Mouse (Mus musculus) heart, embryonic 10.5 days (tissue): ENCODE measurements around the gene Ndufaf1. TPM values are rescaled to one million over a fixed set of nuclear protein-coding genes. Genes with fewer than 3 reads are reported as not detected.
A peak's percentile ranks its signal among the peaks of the same experiment; 100 is the strongest.
"Not testable (repeated sequence)": the region's sequence is repeated elsewhere in the genome, so short reads cannot be mapped to it uniquely, and the experiment has no call there.

Experiments used
- DNase-seq: peaks from one replicate; pipeline ENCODE4 v3.0.0-alpha.2; 2017; ENCODE audit warnings: low spot score
- H3K27ac ChIP-seq: fragments of 300-500 bp; sonication (generic); 2 replicates; pipeline ENCODE4 v1.5.1; 2016; ENCODE audit warnings: mild to moderate bottlenecking
- H3K27me3 ChIP-seq: fragments of 300-500 bp; sonication (generic); 2 replicates; pipeline ENCODE4 v1.6.1; 2016; ENCODE audit warnings: mild to moderate bottlenecking; ENCODE audit not compliant: poor library complexity, insufficient read depth, severe bottlenecking
- H3K36me3 ChIP-seq: fragments of 300-500 bp; sonication (generic); 2 replicates; pipeline ENCODE4 v1.6.1; 2016; ENCODE audit warnings: mild to moderate bottlenecking, moderate library complexity
- H3K4me1 ChIP-seq: fragments of 300-500 bp; sonication (generic); 2 replicates; pipeline ENCODE4 v1.6.1; 2016; ENCODE audit warnings: mild to moderate bottlenecking
- H3K4me3 ChIP-seq: fragments of 300-500 bp; sonication (generic); 2 replicates; pipeline ENCODE4 v1.5.1; 2016; ENCODE audit warnings: mild to moderate bottlenecking, moderate library complexity
- H3K9me3 ChIP-seq: fragments of 300-500 bp; sonication (generic); 2 replicates; pipeline ENCODE4 v1.6.1; 2016; ENCODE audit warnings: mild to moderate bottlenecking, moderate library complexity
- WGBS: fragments of 180-500 bp; shearing (Covaris S2); methylation state at CpG from one replicate; pipeline ENCODE4 v1.1.7; 2016; 5-methylcytosine and 5-hydroxymethylcytosine counted together
- polyA plus RNA-seq: library from polyadenylated mRNA; unstranded; fragments of >200 nt; fragmentation: Nextera tagmentation; extraction: Ambion mirVana; gene quantifications from 2 replicates; pipeline ENCODE4 v1.2.1, GENCODE M21; 2016

Ndufaf1 gene
- polyA plus RNA-seq, 1 experiment from 2014 or later = 58.3 TPM

DNA sequence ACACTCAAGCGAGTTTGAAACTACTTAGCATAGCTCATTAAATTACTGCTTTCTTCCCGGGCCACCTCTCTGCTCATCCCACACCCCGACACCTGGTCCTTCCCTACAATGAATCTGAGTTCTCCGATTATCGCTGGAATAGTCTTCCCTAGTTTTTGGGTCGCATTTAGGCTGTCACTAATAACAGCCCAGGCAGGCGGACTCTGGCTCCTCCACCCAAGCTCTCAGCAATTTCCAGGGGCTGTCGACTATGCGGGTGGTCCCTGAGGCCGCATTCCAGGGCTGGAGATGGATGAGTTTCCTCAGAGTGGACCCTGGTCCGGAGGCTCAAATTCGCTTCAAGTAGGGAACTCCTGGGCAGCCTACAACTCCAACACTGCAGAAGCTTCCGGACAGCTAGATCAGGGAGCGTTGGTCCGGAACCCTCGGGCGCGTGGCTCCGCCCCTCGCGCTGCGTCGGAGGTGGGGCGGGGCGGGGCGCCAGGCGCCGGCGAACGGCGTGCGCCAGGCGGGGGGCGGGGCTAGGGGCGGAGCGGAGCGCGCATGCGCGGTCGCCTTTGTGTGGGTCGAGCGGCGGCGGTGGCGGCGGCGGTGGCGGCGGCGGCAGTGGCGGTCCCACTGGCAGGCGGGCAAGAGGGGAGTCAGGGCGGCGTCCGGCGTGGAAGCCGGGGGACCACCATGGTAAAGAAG, 12.0 kb upstream of the Ndufaf1 start, which contains the start of gene Rtf1:
Gene Rtf1 (plus strand): TSS at position 544 of the 690 bp plus-strand sequence.
- WGBS = under 1% methylated on average over 58 of the region's 58 CpGs
- peak within 1 kb of the TSS; percentile 90 for H3K27ac ChIP-seq
- no peaks in the 10 kb centered on the region for H3K36me3 ChIP-seq
- H3K9me3 ChIP-seq = no peaks in the 10 kb centered on the region
- DNase-seq = peak; percentile 95
- H3K4me1 ChIP-seq = peaks cover 15% of the 10 kb centered on the region
- no peaks in the 10 kb centered on the region for H3K27me3 ChIP-seq
- H3K4me3 ChIP-seq = peak within 1 kb of the TSS; percentile 86

DNA sequence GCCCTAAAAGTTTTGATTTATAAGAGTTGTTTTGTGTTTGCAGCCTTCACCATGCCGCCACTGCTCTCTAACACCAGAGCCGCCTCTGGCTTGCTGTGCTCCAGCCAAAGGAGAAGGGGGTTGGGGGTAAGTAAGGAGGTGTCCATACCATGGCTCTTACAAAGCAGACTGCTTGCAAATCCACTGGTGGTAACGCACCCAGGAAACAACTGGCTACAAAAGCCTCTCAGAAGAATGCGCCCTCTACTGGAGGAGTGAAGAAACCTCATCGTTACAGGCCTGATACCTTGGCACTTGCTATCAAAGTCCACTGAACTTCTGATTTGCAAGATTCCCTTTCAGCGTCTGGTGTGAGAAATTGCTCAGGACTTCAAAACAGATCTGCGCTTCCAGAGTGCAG, 6.4 kb upstream of the Ndufaf1 start:
- no peaks in the 10 kb centered on the region for H3K27me3 ChIP-seq
- 14% methylated on average over 7 of the region's 7 CpGs for WGBS
- no peak overlapping the region for H3K27ac ChIP-seq
- no peak for DNase-seq
- H3K4me3 ChIP-seq = no peak overlapping the region
- H3K36me3 ChIP-seq = no peaks in the 10 kb centered on the region
- peaks cover under 1% of the 10 kb centered on the region; the same call in 1 of the 2 replicates for H3K4me1 ChIP-seq
- no peaks in the 10 kb centered on the region for H3K9me3 ChIP-seq

DNA sequence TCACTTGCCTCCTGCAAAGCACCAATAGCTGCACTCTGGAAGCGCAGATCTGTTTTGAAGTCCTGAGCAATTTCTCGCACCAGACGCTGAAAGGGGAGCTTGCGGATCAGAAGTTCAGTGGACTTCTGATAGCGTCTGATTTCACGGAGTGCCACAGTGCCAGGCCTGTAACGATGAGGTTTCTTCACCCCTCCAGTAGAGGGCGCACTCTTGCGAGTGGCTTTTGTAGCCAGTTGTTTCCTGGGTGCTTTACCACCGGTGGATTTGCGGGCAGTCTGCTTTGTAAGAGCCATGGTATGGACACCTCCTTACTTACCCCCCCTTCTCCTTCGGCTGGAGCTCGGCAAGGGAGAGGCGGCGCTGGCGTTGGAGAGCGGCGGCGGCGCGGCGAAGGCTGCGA, 3.1 kb upstream of the Ndufaf1 start:
- WGBS = 63% methylated on average over 21 of the region's 23 CpGs
- not testable (repeated sequence) for H3K4me1 ChIP-seq, H3K9me3 ChIP-seq, H3K27ac ChIP-seq, H3K36me3 ChIP-seq, H3K27me3 ChIP-seq, H3K4me3 ChIP-seq, DNase-seq

DNA sequence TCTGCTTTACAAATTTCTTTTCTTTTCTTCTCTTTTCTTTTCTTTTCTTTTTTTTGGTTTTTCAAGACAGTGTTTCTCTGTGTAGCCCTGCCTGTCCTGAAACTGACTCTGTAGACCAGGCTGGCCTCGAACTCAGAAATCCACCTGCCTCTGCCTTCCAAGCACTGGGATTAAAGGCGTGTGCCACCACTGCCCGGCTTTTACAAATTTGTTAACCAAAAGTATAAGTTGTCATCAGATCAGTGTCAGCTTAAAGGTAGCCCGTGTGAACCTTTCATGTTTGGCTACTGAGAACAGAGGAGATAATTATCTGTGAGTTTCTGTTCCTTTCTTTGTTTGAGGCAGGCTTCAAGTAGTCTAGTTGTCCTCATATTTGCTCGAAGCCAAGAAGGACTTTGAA, 18.4 kb downstream of the Ndufaf1 start:
- H3K36me3 ChIP-seq = peaks cover 96% of the 10 kb centered on the region
- no peak overlapping the region for H3K4me3 ChIP-seq
- H3K27ac ChIP-seq = no peak overlapping the region
- H3K4me1 ChIP-seq = no peaks in the 10 kb centered on the region
- no peaks in the 10 kb centered on the region for H3K27me3 ChIP-seq
- 91% methylated on average over 5 of the region's 5 CpGs for WGBS
- no peak for DNase-seq
- no peaks in the 10 kb centered on the region for H3K9me3 ChIP-seq

DNA sequence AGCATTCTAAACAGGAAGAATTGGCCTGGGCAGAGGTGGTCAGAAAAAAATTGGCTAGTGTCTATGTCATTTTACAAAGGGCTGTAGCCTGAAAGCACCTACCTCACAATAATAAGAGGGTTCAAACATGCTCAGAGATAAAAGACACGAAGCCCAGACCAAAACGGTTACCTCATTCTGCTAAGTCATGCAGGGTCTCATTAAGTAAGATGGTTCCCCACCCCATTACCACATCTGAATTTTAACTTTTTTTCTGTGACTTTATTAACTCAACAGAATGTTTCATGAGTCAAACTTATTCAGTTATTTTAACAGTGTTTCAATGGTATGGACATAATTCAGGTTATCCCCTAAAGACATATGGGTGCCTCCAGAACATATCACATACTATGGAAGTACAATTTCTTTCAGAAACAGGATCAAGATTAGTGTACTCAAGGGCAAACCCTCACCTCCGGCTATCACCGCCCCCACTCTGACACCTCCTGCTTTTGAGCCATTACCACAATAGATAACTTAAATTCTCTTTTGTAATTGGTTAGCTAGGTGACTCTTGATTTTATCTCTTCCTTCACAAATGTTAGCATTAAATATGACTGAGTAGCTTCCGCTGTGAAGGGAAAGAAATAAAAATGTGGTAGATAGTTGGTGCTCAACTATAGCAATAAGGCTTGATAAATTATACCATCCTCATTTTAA, 21.3 kb downstream of the Ndufaf1 start:
- DNase-seq = no peak
- Histone ChIP-seq H3K27ac (no peak overlapping the region), H3K27me3 (no peaks in the 10 kb centered on the region), H3K36me3 (peaks cover 97% of the 10 kb centered on the region), H3K4me3 (no peak overlapping the region), H3K4me1 (no peaks in the 10 kb centered on the region), H3K9me3 (no peaks in the 10 kb centered on the region)
- WGBS = 92% methylated on average over 5 of the region's 5 CpGs

DNA sequence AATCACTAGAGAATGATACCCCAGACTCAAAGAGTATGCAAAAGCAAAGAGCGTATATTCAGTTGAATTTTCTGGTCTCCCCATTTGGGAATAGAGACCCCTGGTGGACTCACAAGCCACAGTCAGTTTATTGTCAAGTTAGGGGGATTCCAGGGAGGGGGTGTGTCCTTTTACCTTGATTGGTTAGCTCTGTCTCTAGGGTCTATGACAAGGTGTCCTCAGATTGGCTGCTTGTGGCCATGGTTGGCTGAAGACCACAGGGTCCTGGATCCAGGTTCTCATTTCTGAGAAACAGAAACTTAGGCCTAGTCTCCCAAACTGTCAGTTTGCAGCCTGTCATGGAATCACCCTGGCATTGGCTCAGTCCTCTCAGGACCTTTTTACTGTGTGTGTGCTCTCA, 25.8 kb downstream of the Ndufaf1 start:
- Histone ChIP-seq H3K9me3 (no peaks in the 10 kb centered on the region), H3K27me3 (no peaks in the 10 kb centered on the region), H3K4me3 (no peak overlapping the region), H3K27ac (no peak overlapping the region), H3K36me3 (peaks cover 96% of the 10 kb centered on the region), H3K4me1 (no peaks in the 10 kb centered on the region)
- WGBS = 83% methylated on average over 1 of the region's 1 CpGs
- DNase-seq = no peak

DNA sequence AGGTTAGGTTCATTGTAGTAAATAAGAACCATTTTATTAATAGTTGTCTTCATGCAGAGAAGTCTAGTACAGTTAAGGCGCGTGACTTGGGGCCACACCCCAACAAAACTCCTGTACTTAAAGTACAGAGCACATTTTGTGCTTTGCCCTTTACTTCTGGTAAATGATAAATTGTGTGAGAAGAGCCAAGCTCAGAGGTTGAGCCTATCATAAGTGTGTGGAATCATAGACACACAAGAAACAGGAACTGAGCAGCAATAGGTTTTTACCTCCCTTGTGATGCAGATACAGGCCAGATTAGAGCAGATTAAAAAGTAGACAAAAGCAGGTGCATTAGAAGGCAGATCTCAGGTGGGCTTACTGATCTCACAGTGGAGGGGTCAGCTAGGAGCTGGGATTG, 41.3 kb downstream of the Ndufaf1 start:
- no peak for DNase-seq
- Histone ChIP-seq H3K9me3 (no peaks in the 10 kb centered on the region), H3K27me3 (no peaks in the 10 kb centered on the region), H3K4me3 (0 out of 2 replicates have a peak overlapping the region, but pooled peaks have one; percentile 16), H3K27ac (0 out of 2 replicates have a peak overlapping the region, but pooled peaks have one; percentile 31), H3K4me1 (peaks cover 21% of the 10 kb centered on the region), H3K36me3 (peaks cover 30% of the 10 kb centered on the region)
- WGBS = 97% methylated on average over 2 of the region's 2 CpGs

DNA sequence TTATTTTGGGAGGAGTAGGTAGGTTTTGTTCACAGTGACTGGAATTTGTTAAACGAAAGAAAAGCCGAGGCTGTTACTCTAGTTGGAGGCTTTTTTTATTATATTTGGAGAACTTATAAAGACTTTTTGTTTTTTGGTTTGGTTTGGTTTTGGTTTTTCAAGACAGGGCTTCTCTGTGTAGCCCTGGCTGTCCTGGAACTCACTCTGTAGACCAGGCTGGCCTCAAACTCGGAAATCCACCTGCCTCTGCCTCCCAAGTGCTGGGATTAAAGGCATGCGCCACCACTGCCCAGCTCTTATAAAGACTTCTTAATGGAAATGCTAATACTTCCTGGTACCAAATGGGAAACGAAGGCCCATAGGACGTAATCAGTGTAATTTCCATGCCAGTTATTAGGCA, 43.6 kb downstream of the Ndufaf1 start:
- not testable (repeated sequence) for H3K27me3 ChIP-seq, H3K9me3 ChIP-seq, DNase-seq
- H3K4me3 ChIP-seq = peak overlapping the region; percentile 91
- 18% methylated on average over 6 of the region's 6 CpGs for WGBS
- peaks cover 21% of the 10 kb centered on the region for H3K4me1 ChIP-seq
- peak overlapping the region; percentile 89 for H3K27ac ChIP-seq
- H3K36me3 ChIP-seq = peaks cover 14% of the 10 kb centered on the region

DNA sequence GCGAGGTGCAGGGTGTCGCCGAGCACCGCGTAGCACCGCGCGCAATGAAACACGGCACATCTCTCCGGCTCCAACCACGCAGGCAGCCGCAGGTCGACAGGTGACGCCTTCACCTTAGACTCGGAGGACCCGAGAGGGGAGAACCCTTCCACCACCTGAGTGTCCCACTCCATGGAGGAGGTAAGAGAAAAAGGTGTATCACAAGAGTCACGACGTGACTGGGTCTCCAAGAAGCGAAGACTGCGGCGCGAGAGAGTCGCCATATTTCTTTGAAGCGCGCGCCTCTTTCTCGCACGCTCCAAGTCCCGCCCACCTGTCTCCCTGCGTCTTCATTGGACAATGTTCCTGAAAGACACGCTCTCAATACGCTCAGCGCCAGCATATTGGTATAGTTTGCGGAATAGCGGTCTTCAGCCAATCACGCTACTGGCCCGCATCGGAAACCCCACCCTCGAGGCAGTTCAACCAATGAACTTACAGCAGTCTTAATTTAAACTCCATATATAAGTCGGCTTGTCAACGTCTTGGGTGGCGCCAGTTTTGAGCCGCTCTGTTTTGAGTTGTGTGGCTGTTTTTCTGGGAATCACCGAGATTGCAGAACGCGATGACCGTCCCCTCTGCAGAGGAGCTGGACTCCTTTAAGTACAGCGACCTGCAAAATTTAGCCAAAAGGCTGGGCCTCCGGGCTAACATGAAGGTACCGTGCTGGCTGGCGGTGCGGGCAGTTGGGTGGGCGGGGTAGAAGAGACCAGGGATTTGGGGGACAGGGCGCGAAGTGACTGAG, 44.2 kb downstream of the Ndufaf1 start, which contains the start of the genes Nusap1 and Oip5:
Gene Nusap1 (plus strand): TSS at position 100 of the 784 bp plus-strand sequence.
Gene Oip5 (minus strand): TSS at position 271 of the 784 bp plus-strand sequence.
- Histone ChIP-seq H3K4me1 (peaks cover 21% of the 10 kb centered on the region), H3K36me3 (0 out of 2 replicates have a peak, but pooled peaks cover 9% of the 10 kb centered on the region), H3K27me3 (no peaks in the 10 kb centered on the region), H3K4me3 (peak within 1 kb of the TSS; percentile 91), H3K9me3 (no peaks in the 10 kb centered on the region), H3K27ac (peak within 1 kb of the TSS; percentile 94)
- peak; percentile 99 for DNase-seq
- under 1% methylated on average over 55 of the region's 55 CpGs for WGBS

DNA sequence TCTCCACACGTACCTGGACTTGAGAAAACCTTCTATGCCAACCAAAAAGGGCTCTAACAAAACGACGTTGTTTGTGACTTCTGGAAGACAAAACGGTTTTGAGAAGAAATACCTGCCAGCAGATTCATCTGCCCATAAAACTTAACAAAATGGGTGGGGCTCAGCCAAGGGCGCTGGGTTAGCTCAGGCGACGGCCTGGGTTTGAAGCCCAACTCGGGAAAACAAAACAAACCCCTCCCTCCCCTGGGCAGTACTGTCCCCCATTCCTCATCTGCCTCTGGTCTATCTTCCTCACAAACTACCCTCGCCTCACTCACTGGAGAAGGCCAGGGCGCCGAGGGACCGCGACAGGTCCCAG, 44.8 kb downstream of the Ndufaf1 start:
- Histone ChIP-seq H3K4me1 (peaks cover 21% of the 10 kb centered on the region), H3K4me3 (peak overlapping the region; percentile 91), H3K27me3 (no peaks in the 10 kb centered on the region), H3K36me3 (peaks cover 5% of the 10 kb centered on the region; the same call in 1 of the 2 replicates), H3K9me3 (no peaks in the 10 kb centered on the region), H3K27ac (peak overlapping the region; percentile 94)
- DNase-seq = no peak
- WGBS = under 1% methylated on average over 13 of the region's 13 CpGs

DNA sequence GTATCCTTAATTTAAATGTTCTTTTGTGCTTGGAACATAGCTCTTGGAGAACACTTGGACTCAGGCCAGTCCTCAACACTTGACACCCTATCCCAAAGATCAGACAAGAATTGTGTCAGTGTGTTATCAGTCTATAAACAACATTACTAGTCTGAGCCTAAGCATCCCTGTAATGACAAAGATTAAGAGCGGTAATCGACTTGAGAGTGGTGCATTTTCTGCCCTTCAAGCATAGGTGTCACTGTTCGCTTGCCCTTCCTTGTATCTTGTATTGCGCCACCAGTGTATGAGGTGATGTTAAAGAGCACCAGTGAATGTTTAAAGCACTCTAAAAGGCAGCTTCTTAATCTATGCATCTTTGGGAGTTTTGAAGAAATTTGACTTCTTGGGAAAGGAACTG, 55.6 kb downstream of the Ndufaf1 start:
- Histone ChIP-seq H3K27me3 (no peaks in the 10 kb centered on the region), H3K36me3 (peaks cover 83% of the 10 kb centered on the region)
- no peak for DNase-seq

More for the DNA sequence above, 55.6 kb downstream of the Ndufaf1 start:
- no peak overlapping the region for H3K4me3 ChIP-seq
- no peaks in the 10 kb centered on the region for H3K9me3 ChIP-seq
- H3K4me1 ChIP-seq = 0 out of 2 replicates have a peak, but pooled peaks cover 3% of the 10 kb centered on the region
- 89% methylated on average over 4 of the region's 4 CpGs for WGBS
- H3K27ac ChIP-seq = no peak overlapping the region
